Mouse (Mus musculus) liver, embryonic 14.5 days (tissue): Measurements from ENCODE around the gene Srpx.

ENCODE experiments used
- CTCF ChIP-seq: IDR thresholded peaks from 2 replicates; pipeline ENCODE4 v1.5.1; 2016; ENCODE audit warnings: antibody characterized with exemption, low read depth, control low read depth
- EP300 ChIP-seq: IDR thresholded peaks from 2 replicates; pipeline ENCODE4 v1.6.1; 2016; ENCODE audit warnings: antibody characterized with exemption, low read depth

DNA sequence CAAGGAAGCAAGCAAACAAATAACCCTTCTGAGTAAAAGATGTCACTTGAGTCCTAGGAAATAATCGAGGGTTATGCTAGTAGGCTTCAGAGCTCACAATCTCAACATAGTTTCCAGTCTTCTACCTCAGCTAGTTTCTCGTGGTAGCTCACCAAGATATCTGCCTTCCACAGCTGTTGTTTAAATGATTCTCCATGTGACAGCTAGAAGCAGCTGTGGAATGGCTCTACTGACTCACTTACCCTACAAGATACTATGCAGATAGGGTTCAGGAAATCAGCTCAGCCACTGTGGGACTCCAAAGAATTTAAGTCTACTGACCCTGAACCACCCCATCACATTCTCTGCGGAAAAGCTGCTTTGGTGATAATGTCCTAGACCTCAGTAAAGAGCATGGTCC, 34.9 kb upstream of the Srpx start:
- TF ChIP-seq CTCF (no peak), EP300 (no peak)
